Mouse (Mus musculus): ENCODE measurements around the gene Slc8b1.

GRCm38 (mm10) chr5:120576781-120577301, 65.9 kb downstream of the Slc8b1 start:
- TF ChIP-seq CTCF (IDR thresholded peaks at IDR 0.05; ENCODE audit: low read depth), result no peak
- TF ChIP-seq EP300 (optimal IDR thresholded peaks at IDR 0.05), result no peak

Measured in stomach, postnatal 0 days (tissue).